Mouse (Mus musculus): ENCODE measurements around the gene Rbm20.
A peak's percentile ranks its signal among the peaks of the same experiment; 100 is the strongest.

Gene Rbm20

GRCm38 (mm10) chr19:53821241-53822120 lies 144.4 kb downstream of the Rbm20 start:
- no peak for DNase-seq

GRCm38 (mm10) chr19:53823847-53824246 lies 146.7 kb downstream of the Rbm20 start:
- DNase-seq, result no peak

GRCm38 (mm10) chr19:53824872-53825680 lies 148.0 kb downstream of the Rbm20 start:
- peak; percentile 38 to 53 for DNase-seq

- DNase-seq, result no peak
Measured at GRCm38 (mm10) chr19:53829990-53830389, 152.9 kb downstream of the Rbm20 start.

- DNase-seq, result peak; percentile 35 to 42
Measured at GRCm38 (mm10) chr19:53830407-53831163, 153.5 kb downstream of the Rbm20 start.

GRCm38 (mm10) chr19:53831164-53831448 lies 154.0 kb downstream of the Rbm20 start:
- DNase-seq, result no peak

GRCm38 (mm10) chr19:53832512-53832911 lies 155.4 kb downstream of the Rbm20 start:
- no peak for DNase-seq

GRCm38 (mm10) chr19:53833745-53834369 lies 156.8 kb downstream of the Rbm20 start:
- no peak for DNase-seq

GRCm38 (mm10) chr19:53836569-53837454 lies 159.7 kb downstream of the Rbm20 start:
- DNase-seq, result no peak

- DNase-seq, result peak; percentile 38 to 43
Measured at GRCm38 (mm10) chr19:53838850-53839249, 161.7 kb downstream of the Rbm20 start.

- DNase-seq, result peak; percentile 65 to 76
Measured at GRCm38 (mm10) chr19:53839837-53840236, 162.7 kb downstream of the Rbm20 start.

GRCm38 (mm10) chr19:53841915-53842314 lies 164.8 kb downstream of the Rbm20 start:
- DNase-seq, result peak; percentile 78 to 86

- no peak for DNase-seq
Measured at GRCm38 (mm10) chr19:53843972-53844371, 166.9 kb downstream of the Rbm20 start.

- no peak for DNase-seq
Measured at GRCm38 (mm10) chr19:53848272-53848995, 171.3 kb downstream of the Rbm20 start.

GRCm38 (mm10) chr19:53850166-53850922 lies 173.2 kb downstream of the Rbm20 start:
- peak; percentile 89 to 92 for DNase-seq

- peak; percentile 73 to 75 for DNase-seq
Measured at GRCm38 (mm10) chr19:53851352-53851751, 174.2 kb downstream of the Rbm20 start.

GRCm38 (mm10) chr19:53851826-53852698 lies 175.0 kb downstream of the Rbm20 start:
- peak; percentile 66 to 69 for DNase-seq

GRCm38 (mm10) chr19:53852699-53853451 lies 175.8 kb downstream of the Rbm20 start:
- DNase-seq, result peak; percentile 96

Measured in cerebellum, postnatal 10 days (tissue).